Mouse (Mus musculus) C2C12 (cell line): ENCODE results near the gene Vps16.

Source experiments
- CEBPB ChIP-seq: IDR thresholded peaks from one replicate; pipeline ENCODE4 v1.6.1; 2011; ENCODE audit warnings: low read depth, mild to moderate bottlenecking, control low read depth, moderate library complexity
- CTCF ChIP-seq: IDR thresholded peaks from one replicate; pipeline ENCODE4 v1.5.1; 2011; ENCODE audit not compliant: control insufficient read depth, insufficient read depth, insufficient read length
- FOSL1 ChIP-seq: IDR thresholded peaks from one replicate; pipeline ENCODE4 v1.8.0; 2011; ENCODE audit warnings: mild to moderate bottlenecking, low read length; ENCODE audit not compliant: poor library complexity, insufficient read depth, severe bottlenecking
- MAX ChIP-seq: IDR thresholded peaks from one replicate; pipeline ENCODE4 v1.6.1; 2011; ENCODE audit warnings: mild to moderate bottlenecking, control low read depth
- MYOD1 ChIP-seq: IDR thresholded peaks from one replicate; pipeline ENCODE4 v1.6.1; 2011; ENCODE audit warnings: low read depth; ENCODE audit not compliant: control insufficient read depth, insufficient read length
- MYOG ChIP-seq: IDR thresholded peaks from one replicate; pipeline ENCODE4 v1.6.1; 2011; ENCODE audit not compliant: control insufficient read depth, insufficient read length; ENCODE audit errors: extremely low read depth
- USF1 ChIP-seq: IDR thresholded peaks from one replicate; pipeline ENCODE4 v1.6.1; 2011; ENCODE audit warnings: low read depth, mild to moderate bottlenecking, control low read depth, moderate library complexity

DNA sequence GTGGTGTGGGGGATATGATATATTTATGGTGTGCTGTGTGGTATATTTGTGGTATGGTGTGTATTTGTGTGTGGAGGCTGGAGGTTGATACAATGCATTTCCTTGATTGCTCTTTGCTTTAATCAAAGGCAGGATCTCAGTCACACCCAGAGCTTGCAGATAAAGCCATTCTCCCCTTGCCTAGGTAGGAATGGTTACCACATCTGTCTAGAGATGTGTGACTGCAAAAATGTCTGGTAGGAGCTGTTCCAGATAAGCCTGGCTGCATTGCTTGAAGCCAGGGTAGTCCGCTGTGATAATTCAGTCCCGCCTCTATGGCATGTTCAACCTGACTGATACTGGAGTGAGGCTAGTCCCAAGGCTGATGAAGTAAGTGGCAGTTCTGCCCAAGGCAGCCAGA is 45.8 kb downstream of the Vps16 start:
- no peak for TF ChIP-seq CTCF
- TF ChIP-seq MYOD1, result no peak
- no peak for TF ChIP-seq FOSL1
- TF ChIP-seq CEBPB, result no peak
- no peak for TF ChIP-seq USF1
- TF ChIP-seq MAX, result no peak
- no peak for TF ChIP-seq MYOG
